Mouse (Mus musculus): ENCODE data around the gene Tstd2. TPM values are rescaled to one million over a fixed set of nuclear protein-coding genes. Genes with fewer than 3 reads are reported as not detected.

Tstd2 gene
- total RNA-seq, 2 experiments from 2014 or later: 17.8 to 18.6 TPM

DNA sequence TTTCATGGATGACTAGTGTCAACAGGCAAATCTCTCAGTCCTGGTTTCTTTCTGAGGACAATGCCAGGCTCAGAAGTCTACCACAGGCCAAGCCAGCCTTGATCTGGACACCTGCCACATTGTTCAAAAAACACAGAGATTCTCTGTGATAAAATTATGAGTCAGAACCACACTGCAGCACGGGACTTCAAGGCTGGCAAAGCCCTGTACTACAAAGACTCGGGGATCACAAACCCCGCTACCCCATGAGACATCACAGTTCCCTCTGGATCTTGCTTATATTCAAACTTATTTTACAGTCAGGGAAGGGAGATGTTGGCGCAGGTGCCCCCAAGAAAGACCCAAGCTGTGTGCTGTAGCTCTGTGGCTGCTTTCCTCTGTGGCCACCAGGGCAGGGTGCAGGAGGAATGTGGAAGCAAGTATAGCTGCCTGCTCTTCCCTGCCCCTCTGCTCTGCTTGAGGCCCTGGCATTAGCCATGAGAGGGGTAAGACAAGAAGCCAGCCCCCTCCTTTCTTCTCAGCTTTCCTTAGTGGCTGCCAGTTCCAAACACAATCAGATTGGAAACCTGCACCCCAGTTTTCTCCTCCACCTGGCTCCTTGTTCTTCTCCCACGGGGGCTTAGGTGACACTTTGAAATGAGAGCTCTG, 45.9 kb downstream of the Tstd2 start:
- intact Hi-C loops (cut with DNase I): loop anchor here (1.0 to 2.0 kb wide), 2 partner anchors 31 to 54 kb away; partner anchors contain the start of gene Tmod1
- Histone ChIP-seq H3K4me3 (no peak overlapping the region), H3K27ac (peak overlapping the region; percentile 71)
- no peak; the same call in 1 of the 2 replicates for TF ChIP-seq CTCF (IDR thresholded peaks at IDR 0.05)
- DNase-seq (ENCODE audit: extremely low spot score in 1 of 2, low spot score in 2 of 2): no peak

DNA sequence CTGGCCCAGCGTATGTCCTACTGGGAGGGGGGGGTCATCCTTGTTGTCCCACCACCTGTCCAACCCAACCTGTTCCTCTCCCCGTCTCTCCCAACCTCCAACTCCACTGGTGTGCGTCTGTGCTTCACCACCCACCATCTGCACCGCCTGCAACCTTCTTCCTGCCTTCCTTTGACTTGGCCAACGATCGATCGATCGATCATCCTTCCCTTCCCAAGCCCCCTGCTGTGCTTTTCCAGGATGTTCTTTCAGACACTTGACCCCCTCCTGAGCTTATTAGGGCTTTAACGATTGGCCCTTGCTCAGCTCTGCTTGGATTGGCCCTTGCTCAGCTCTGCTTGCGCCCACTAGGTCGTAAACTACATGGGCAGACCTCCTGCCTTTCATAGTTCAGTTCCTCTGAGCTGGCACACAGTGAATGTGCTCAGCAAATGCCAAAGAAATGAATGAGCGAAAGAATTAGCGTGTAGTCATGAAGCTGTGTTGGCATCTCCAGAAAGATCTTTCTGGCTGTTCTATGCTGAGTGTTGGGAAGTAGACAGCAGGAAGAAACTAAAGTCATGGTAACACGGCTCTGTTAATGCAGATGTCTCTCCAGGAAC, 48.9 kb downstream of the Tstd2 start:
- Histone ChIP-seq H3K4me3 (no peak overlapping the region), H3K27ac (peak overlapping the region; percentile 48)
- TF ChIP-seq CTCF (IDR thresholded peaks at IDR 0.05): no peak
- DNase-seq (ENCODE audit: extremely low spot score in 1 of 2, low spot score in 2 of 2): no peak
- intact Hi-C loops (cut with DNase I): no loop called here

DNA sequence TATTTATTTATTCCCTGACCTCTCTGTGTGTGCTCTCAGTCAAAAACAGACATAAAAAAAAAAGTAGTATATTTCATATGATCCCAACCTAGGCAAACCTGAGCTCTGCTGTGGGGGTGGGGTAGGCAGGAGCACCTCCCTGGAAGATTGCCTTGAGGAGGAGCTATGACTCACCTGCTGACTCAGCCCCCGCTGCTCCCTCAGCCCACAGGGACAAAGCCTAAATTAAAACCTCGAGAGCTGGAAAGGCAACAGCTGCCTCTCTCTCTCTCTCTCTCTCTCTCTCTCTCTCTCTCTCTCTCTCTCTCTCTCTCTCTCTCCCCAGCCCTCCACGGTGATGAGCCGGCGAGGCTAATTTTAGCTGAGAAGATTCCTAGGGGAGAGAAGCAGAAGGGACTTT, 50.6 kb downstream of the Tstd2 start:
- no peak for TF ChIP-seq CTCF (IDR thresholded peaks at IDR 0.05)
- peak overlapping the region; percentile 93 for H3K27ac ChIP-seq
- no peak overlapping the region for H3K4me3 ChIP-seq
- intact Hi-C loops (cut with DNase I): loop anchor here (1.0 to 2.0 kb wide), 2 partner anchors 19 to 27 kb away; no protein-coding TSS in a partner anchor
- DNase-seq (ENCODE audit: extremely low spot score in 1 of 2, low spot score in 2 of 2): peak; percentile 84 to 87

GRCm38 (mm10) chr4:46087427-46087771, 51.1 kb downstream of the Tstd2 start:
- Histone ChIP-seq H3K27ac (peak overlapping the region; percentile 93), H3K4me3 (no peak overlapping the region)
- TF ChIP-seq CTCF (IDR thresholded peaks at IDR 0.05): no peak
- intact Hi-C loops (cut with DNase I): loop anchor here (1.0 to 2.0 kb wide), 2 partner anchors 19 to 26 kb away; no protein-coding TSS in a partner anchor
- peak; percentile 50 to 58 for DNase-seq (ENCODE audit: extremely low spot score in 1 of 2, low spot score in 2 of 2)

DNA sequence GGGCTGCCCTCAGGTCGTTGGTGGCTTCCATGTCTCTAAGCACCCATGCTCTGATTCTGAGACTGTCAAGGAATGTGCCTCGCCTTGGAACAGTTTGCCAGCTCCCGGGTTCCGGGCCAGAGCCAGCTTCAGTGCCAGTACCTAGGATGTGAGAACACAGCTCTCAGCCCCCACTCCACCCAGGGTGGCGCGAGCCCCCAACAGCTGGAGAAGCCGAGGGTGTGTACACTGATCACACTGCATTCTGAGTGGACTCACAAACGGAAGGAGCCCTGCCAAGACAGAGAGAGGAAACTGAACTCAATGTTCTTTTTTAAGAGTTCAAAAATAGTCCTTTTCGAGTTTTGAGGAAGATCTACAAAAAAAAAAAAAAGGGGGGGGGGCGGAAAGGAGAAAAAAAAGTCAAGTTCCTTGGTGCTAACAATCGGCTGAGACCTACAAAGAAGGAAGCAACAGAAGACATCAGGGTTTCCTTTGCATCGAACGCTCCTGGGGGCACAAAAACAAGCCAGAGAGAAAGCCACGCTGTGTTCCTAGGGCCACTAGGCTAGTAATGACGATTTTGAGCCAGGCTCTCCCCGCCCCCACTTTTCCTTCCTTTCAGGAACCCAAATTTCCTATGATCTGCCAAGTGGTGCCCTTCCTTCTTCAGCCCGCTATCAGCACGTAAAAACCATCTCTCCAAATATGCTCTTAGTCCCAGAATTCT, 51.6 kb downstream of the Tstd2 start:
- intact Hi-C loops (cut with DNase I): loop anchor here (1.0 to 2.0 kb wide), 2 partner anchors 18 to 26 kb away; no protein-coding TSS in a partner anchor
- Histone ChIP-seq H3K27ac (peak overlapping the region; percentile 93), H3K4me3 (no peak overlapping the region)
- TF ChIP-seq CTCF (IDR thresholded peaks at IDR 0.05): no peak
- DNase-seq (ENCODE audit: extremely low spot score in 1 of 2, low spot score in 2 of 2): peak; percentile 52 to 71

DNA sequence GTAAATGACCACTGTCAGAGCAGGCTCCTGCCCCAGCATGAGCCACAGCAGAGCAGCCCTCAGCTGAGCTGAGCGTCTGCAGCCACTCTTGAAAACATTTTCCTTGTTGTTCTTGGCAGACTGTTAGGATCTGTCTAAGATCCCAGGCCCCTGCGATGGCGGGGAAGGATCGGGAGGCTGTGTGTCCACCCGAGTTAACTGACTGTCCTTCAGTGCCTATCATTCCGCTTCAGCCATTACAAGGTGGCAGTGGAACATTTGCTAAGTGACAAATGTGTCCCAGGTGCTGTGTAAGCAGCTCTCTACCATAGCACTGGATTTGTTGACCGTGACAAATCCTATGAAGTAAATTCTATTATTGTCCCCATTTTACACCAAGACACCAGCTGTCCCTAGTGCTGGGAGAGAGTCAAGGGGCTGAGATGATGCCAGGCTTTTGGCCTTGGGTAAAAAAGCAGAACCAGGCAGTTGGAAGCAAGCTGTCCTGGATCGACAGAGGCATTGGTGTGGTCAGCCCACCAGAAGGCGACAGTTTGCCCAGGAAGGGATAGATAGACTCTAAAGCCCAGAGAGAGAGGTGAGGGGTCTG, 53.2 kb downstream of the Tstd2 start:
- H3K4me3 ChIP-seq: no peak overlapping the region
- H3K27ac ChIP-seq: peak overlapping the region; percentile 93
- intact Hi-C loops (cut with DNase I): no loop called here
- TF ChIP-seq CTCF (IDR thresholded peaks at IDR 0.05): no peak
- no peak for DNase-seq (ENCODE audit: extremely low spot score in 1 of 2, low spot score in 2 of 2)

DNA sequence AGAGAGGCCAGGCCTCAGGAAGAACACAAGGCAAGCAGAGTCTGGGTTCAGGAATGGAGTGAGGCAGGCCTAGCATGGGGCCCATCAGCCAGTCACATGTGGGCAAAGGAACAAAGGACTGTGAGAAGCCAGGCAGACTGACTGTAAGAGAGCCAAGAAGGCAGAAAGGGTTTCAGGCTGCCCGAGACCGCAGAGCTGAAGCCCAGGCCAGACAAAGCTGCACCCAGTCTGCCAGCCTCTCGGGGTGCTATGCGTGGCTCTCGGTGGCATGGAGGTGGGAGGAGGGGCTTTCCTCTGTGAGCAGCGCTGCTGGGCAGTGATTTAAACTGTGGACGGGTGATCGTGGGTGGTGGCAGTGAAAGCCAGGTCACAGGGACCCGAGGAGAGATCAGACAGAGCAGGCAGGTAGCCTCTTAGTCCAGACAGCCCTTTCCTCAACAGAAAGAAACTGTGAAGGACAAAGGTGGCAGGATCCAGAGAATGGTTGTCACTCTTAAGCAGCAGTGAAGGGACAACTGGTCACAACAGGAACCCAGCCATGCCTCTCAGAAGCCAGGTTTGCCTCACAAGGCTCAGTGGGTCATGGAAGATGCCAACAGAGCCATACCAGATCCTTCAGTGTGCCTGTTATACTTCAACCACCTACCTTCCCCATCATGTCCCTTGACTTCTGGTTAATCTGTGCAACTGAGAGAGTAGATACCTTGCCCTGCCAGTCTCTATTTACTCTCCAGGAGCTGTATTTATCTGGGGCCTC, 53.9 kb downstream of the Tstd2 start:
- DNase-seq (ENCODE audit: extremely low spot score in 1 of 2, low spot score in 2 of 2): no peak
- TF ChIP-seq CTCF (IDR thresholded peaks at IDR 0.05): no peak
- intact Hi-C loops (cut with DNase I): no loop called here
- Histone ChIP-seq H3K27ac (peak overlapping the region; percentile 93), H3K4me3 (no peak overlapping the region)

GRCm38 (mm10) chr4:46082555-46082954, 55.9 kb downstream of the Tstd2 start:
- no peak overlapping the region for H3K27ac ChIP-seq
- DNase-seq (ENCODE audit: extremely low spot score in 1 of 2, low spot score in 2 of 2): no peak
- intact Hi-C loops (cut with DNase I): no loop called here
- H3K4me3 ChIP-seq: no peak overlapping the region
- TF ChIP-seq CTCF (IDR thresholded peaks at IDR 0.05): no peak

GRCm38 (mm10) chr4:46080261-46080660, 58.2 kb downstream of the Tstd2 start:
- DNase-seq (ENCODE audit: extremely low spot score in 1 of 2, low spot score in 2 of 2): no peak
- no peak; the same call in 1 of the 2 replicates for TF ChIP-seq CTCF (IDR thresholded peaks at IDR 0.05)
- no peak overlapping the region for H3K4me3 ChIP-seq
- no peak overlapping the region for H3K27ac ChIP-seq
- intact Hi-C loops (cut with DNase I): no loop called here

DNA sequence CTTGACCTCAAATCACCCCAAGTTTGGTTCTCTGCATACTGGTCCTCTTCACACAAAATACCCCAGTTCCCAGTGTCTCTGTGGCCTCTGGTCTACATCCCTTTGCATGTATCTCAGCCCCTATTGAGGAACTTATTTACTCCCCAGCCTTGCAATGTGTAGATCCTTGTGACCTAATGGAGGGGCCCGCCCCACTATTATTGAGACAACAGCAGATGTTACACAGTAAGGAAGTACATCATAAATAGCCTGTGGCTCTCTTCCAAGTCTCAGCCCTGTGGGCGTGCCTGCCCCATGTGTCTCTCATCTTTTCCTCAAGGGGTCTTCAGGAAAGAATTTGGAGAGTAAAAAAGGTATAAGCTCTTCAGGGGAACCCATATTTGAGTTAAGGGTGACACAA, 61.6 kb downstream of the Tstd2 start:
- no peak for TF ChIP-seq CTCF (IDR thresholded peaks at IDR 0.05)
- H3K27ac ChIP-seq: no peak overlapping the region
- no peak for DNase-seq (ENCODE audit: extremely low spot score in 1 of 2, low spot score in 2 of 2)
- no peak overlapping the region for H3K4me3 ChIP-seq
- intact Hi-C loops (cut with DNase I): no loop called here

DNA sequence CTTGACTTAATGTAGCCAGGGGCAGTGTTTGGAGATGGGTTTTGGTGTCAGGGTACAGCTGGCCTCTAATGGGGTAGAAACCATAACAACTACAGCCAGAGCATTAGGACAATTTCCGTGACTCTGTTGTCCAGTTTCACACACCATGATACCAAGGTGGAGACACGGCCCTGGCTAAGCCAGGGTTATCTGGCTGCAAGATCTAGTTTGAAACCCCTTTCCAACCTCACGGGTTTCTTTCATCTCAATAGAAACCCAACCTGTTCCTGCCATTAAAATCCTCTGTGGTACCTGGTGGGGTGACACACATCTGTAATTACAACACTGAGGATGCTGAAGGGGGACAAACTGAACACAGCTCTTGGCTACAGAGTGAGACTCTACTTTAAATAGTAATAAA, 62.8 kb downstream of the Tstd2 start:
- no peak for DNase-seq (ENCODE audit: extremely low spot score in 1 of 2, low spot score in 2 of 2)
- TF ChIP-seq CTCF (IDR thresholded peaks at IDR 0.05): no peak
- intact Hi-C loops (cut with DNase I): no loop called here
- Histone ChIP-seq H3K4me3 (no peak overlapping the region), H3K27ac (no peak overlapping the region)
